Mouse (Mus musculus): ENCODE measurements around the gene Sun5. TPM values are rescaled to one million over a fixed set of nuclear protein-coding genes. Genes with fewer than 3 reads are reported as not detected.
A peak's percentile ranks its signal among the peaks of the same experiment; 100 is the strongest.

Sun5 gene
- polyA plus RNA-seq (2012; rRNA removed): not detected in 2 replicates

DNA sequence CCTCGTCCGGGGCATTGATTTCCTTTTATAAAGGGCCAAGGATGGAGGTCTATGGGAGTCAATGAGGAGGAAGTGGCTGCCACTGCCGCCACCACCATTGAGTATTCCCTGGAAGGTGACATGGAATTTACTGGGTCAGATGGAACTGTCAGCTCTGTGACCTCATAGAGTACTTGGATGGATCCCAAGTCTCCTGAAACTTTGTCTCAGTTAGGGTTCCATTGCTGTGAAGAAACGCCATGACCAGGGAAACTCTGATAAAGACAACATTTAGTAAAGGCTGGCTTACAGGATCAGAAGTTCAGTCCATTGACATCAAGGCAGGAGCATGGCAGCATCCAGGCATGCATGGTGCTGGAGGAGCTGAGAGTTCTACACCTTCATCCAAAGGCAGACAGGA lies at the start of gene Sun5:
Gene Sun5 (minus strand): TSS at position 101 of the 400 bp plus-strand sequence.
- DNase-seq: no peak
- Histone ChIP-seq H3K4me3 (replicated peaks; ENCODE audit: extremely low read depth, low read depth, low read length) (no peak within 1 kb of the TSS), H3K4me1 (ENCODE audit: control insufficient read depth, insufficient read depth, low read length) (no peaks in the 10 kb centered on the region)
- no peak for TF ChIP-seq POLR2A (IDR thresholded peaks at IDR 0.05; ENCODE audit: borderline replicate concordance, extremely low read depth, low read depth, low read length)
- TF ChIP-seq CTCF (IDR thresholded peaks at IDR 0.05; ENCODE audit: insufficient read depth, low read length): no peak
- WGBS: 81% methylated on average over 4 of the region's 4 CpGs

- WGBS: 75% methylated on average over 8 of the region's 8 CpGs
- Histone ChIP-seq H3K4me1 (ENCODE audit: control insufficient read depth, insufficient read depth, low read length) (no peaks in the 10 kb centered on the region), H3K4me3 (replicated peaks; ENCODE audit: extremely low read depth, low read depth, low read length) (no peak within 1 kb of the TSS)
- TF ChIP-seq POLR2A (IDR thresholded peaks at IDR 0.05; ENCODE audit: borderline replicate concordance, extremely low read depth, low read depth, low read length) (no peak), CTCF (IDR thresholded peaks at IDR 0.05; ENCODE audit: insufficient read depth, low read length) (no peak)
- DNase-seq: no peak
These were observed 47.0 kb upstream of the Sun5 start, which contains the start of gene Bpifb3 for GRCm38 (mm10) chr2:153917930-153918329. Bpifb3 (plus strand) TSS chr2:153918230.

DNA sequence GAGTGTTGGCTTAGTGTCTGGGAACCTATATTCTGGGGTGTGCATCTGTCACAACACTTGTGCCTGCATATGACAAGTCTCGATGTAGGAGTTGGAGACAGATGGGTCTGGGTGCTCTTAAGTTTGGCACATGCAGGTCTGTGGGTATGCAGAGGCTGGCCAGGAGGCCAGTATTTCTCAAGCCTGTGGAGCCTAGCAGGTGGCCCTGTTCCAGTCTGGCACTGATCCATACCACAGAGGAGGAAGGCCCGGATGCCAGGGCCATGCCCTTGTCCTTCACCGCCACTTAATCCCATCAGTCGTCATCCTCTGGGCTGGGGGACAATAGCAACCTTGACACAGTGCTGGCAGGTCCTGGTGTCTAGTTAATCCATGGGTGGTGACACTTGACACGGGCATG lies 43.3 kb upstream of the Sun5 start:
- Histone ChIP-seq H3K4me1 (ENCODE audit: control insufficient read depth, insufficient read depth, low read length) (no peaks in the 10 kb centered on the region), H3K4me3 (replicated peaks; ENCODE audit: extremely low read depth, low read depth, low read length) (no peak overlapping the region)
- peak; percentile 24 for DNase-seq
- 36% methylated on average over 5 of the region's 5 CpGs for WGBS
- no peak for TF ChIP-seq POLR2A (IDR thresholded peaks at IDR 0.05; ENCODE audit: borderline replicate concordance, extremely low read depth, low read depth, low read length)
- no peak for TF ChIP-seq CTCF (IDR thresholded peaks at IDR 0.05; ENCODE audit: insufficient read depth, low read length)

DNA sequence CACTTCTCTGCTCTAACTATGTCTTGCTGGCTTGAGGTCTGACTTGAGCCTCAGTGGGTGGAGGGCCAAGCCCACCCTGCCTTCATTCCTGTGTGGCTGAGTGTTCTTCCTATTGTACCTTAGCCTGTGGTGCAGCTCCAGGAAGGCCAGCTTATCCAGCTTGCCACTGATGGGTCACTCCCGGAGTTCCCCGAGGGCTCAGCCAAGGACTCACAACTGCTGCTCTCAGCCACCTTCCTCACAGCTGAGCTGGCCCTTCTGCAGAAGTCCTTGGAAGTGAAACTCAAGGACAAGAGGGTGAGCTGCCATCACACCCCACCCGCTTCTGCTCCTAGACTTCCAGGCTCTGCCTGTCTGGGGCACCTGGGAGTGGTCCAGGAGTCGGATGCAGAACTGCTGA lies 35.7 kb upstream of the Sun5 start:
- no peak for DNase-seq
- H3K4me3 ChIP-seq (replicated peaks; ENCODE audit: extremely low read depth, low read depth, low read length): no peak overlapping the region
- TF ChIP-seq POLR2A (IDR thresholded peaks at IDR 0.05; ENCODE audit: borderline replicate concordance, extremely low read depth, low read depth, low read length): no peak
- no peaks in the 10 kb centered on the region for H3K4me1 ChIP-seq (ENCODE audit: control insufficient read depth, insufficient read depth, low read length)
- 82% methylated on average over 4 of the region's 4 CpGs for WGBS

DNA sequence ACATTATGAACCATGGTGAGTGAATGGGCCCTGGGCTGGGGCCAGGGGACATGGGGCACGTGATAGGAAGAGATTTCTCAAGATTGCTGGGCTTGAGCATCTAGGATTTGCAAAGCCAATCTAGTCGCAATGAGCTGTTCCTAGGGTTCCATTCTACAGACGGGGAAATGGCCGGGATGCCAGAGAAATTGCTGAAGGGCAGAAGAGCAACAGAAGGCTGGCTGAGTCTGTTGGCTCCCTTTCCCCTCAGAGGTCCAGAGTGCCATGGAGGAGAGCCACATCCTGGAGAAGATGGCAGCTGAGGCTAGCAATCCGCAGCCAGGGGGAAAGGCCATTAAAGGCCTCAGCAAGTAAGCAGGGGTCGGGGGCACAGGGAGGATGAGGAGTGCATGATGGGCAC lies 31.8 kb upstream of the Sun5 start:
- 78% methylated on average over 6 of the region's 6 CpGs for WGBS

GRCm38 (mm10) chr2:153900088-153900487 lies 29.2 kb upstream of the Sun5 start, which contains the start of gene Bpifb6:
Bpifb6 (plus strand) TSS chr2:153900388.
- WGBS: 71% methylated on average over 4 of the region's 4 CpGs

More for the DNA sequence above, 31.8 kb upstream of the Sun5 start:
- Histone ChIP-seq H3K4me3 (replicated peaks; ENCODE audit: extremely low read depth, low read depth, low read length) (no peak overlapping the region), H3K4me1 (ENCODE audit: control insufficient read depth, insufficient read depth, low read length) (no peaks in the 10 kb centered on the region)
- no peak for TF ChIP-seq POLR2A (IDR thresholded peaks at IDR 0.05; ENCODE audit: borderline replicate concordance, extremely low read depth, low read depth, low read length)
- DNase-seq: no peak

GRCm38 (mm10) chr2:153899111-153899510 lies 28.2 kb upstream of the Sun5 start:
- H3K4me1 ChIP-seq (ENCODE audit: control insufficient read depth, insufficient read depth, low read length): no peaks in the 10 kb centered on the region
- WGBS: 75% methylated on average over 5 of the region's 5 CpGs
- TF ChIP-seq CTCF (IDR thresholded peaks at IDR 0.05; ENCODE audit: insufficient read depth, low read length): no peak
- TF ChIP-seq POLR2A (IDR thresholded peaks at IDR 0.05; ENCODE audit: borderline replicate concordance, extremely low read depth, low read depth, low read length): no peak
- DNase-seq: no peak
- no peak overlapping the region for H3K4me3 ChIP-seq (replicated peaks; ENCODE audit: extremely low read depth, low read depth, low read length)

More at GRCm38 (mm10) chr2:153900088-153900487, 29.2 kb upstream of the Sun5 start, which contains the start of gene Bpifb6:
- TF ChIP-seq CTCF (IDR thresholded peaks at IDR 0.05; ENCODE audit: insufficient read depth, low read length) (no peak), POLR2A (IDR thresholded peaks at IDR 0.05; ENCODE audit: borderline replicate concordance, extremely low read depth, low read depth, low read length) (no peak)
- H3K4me3 ChIP-seq (replicated peaks; ENCODE audit: extremely low read depth, low read depth, low read length): no peak within 1 kb of the TSS
- no peaks in the 10 kb centered on the region for H3K4me1 ChIP-seq (ENCODE audit: control insufficient read depth, insufficient read depth, low read length)
- DNase-seq: no peak

DNA sequence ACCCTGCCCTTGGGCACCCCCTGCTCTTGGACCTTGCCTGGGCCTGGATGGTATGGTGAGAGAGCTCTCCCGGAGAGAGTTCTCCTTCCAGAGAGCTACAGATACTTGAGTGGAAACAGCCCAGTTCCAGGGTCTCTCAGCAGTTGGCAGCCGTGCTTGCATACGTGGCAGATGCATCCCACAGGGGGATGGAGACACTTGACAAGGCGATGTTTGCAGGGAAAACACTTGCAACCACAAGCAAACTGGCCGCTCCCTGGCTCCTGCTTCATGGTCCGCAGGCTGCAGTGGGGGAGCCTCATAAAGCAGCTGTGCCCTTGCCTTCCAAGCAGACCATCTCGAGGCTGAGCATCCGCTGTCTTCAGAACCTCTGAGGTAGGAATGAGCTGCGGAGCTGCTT lies 3.9 kb upstream of the Sun5 start, which contains the start of gene Bpifb2:
Gene Bpifb2 (plus strand): TSS at position 301 of the 400 bp plus-strand sequence.
- TF ChIP-seq CTCF (IDR thresholded peaks at IDR 0.05; ENCODE audit: insufficient read depth, low read length) (no peak), POLR2A (IDR thresholded peaks at IDR 0.05; ENCODE audit: borderline replicate concordance, extremely low read depth, low read depth, low read length) (no peak)
- no peaks in the 10 kb centered on the region for H3K4me1 ChIP-seq (ENCODE audit: control insufficient read depth, insufficient read depth, low read length)
- no peak for DNase-seq
- no peak within 1 kb of the TSS for H3K4me3 ChIP-seq (replicated peaks; ENCODE audit: extremely low read depth, low read depth, low read length)
- 59% methylated on average over 9 of the region's 9 CpGs for WGBS

DNA sequence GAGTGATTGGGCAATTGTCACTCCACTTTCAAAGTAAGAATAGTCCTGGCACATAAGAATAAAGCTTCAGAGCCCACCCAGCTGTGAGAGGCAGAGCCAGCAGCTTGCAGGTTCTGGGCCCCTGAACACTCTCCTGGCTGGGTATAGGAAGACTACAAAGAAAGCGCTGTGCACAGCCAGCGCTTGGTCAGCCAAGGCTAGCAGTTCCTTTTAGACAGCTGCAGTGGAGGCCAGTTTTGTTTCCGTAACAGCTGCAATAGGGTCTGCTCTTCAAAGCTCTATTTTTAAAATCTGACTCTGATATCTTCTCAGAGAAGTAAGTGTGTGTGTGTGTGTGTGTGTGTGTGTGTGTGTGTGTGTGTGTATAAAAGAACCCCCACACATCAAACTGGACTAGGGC lies 8.9 kb downstream of the Sun5 start:
- WGBS: 72% methylated on average over 3 of the region's 3 CpGs
- Histone ChIP-seq H3K4me3 (replicated peaks; ENCODE audit: extremely low read depth, low read depth, low read length) (no peak overlapping the region), H3K4me1 (ENCODE audit: control insufficient read depth, insufficient read depth, low read length) (no peaks in the 10 kb centered on the region)
- DNase-seq: no peak
- TF ChIP-seq CTCF (IDR thresholded peaks at IDR 0.05; ENCODE audit: insufficient read depth, low read length) (no peak), POLR2A (IDR thresholded peaks at IDR 0.05; ENCODE audit: borderline replicate concordance, extremely low read depth, low read depth, low read length) (no peak)

GRCm38 (mm10) chr2:153860715-153861114 lies 10.2 kb downstream of the Sun5 start:
- 31% methylated on average over 3 of the region's 3 CpGs for WGBS
- H3K4me1 ChIP-seq (ENCODE audit: control insufficient read depth, insufficient read depth, low read length): no peaks in the 10 kb centered on the region
- no peak for TF ChIP-seq POLR2A (IDR thresholded peaks at IDR 0.05; ENCODE audit: borderline replicate concordance, extremely low read depth, low read depth, low read length)
- TF ChIP-seq CTCF (IDR thresholded peaks at IDR 0.05; ENCODE audit: insufficient read depth, low read length): no peak
- no peak overlapping the region for H3K4me3 ChIP-seq (replicated peaks; ENCODE audit: extremely low read depth, low read depth, low read length)
- DNase-seq: no peak
